Mouse (Mus musculus): ENCODE data around the gene Mpp2. TPM values are rescaled to one million over a fixed set of nuclear protein-coding genes. Genes with fewer than 3 reads are reported as not detected.

The Mpp2 gene
- polyA plus RNA-seq, 1 experiment: 7.5 TPM

DNA sequence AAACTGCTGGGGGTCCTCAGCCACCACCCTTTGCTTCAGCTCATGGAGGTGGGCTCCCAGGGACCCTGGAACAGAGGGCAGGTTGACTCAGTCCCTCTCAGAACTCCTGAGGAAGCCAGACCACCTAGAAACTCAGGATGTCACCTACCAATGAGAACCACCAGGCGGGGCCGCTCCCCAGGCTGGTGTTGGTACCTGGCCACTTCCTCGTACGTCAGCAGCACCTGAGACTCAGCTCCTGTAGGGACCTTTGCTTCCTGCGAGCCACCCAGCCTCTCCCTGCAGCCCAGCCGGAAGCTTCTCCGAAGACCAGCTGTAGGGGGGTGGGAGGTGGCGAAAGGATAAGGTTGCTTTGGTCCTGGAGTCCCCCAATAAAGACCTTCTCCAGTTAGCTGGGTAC lies 79.9 kb downstream of the Mpp2 start:
- Histone ChIP-seq H3K4me1 (ENCODE audit: control insufficient read depth, insufficient read depth, insufficient read length) (no peaks in the 10 kb centered on the region), H3K27ac (ENCODE audit: insufficient read depth, low read length) (no peak overlapping the region), H3K36me3 (ENCODE audit: control insufficient read depth, insufficient read depth, low read length) (no peaks in the 10 kb centered on the region), H3K27me3 (ENCODE audit: control insufficient read depth, insufficient read depth, low read length) (no peaks in the 10 kb centered on the region), H3K4me3 (ENCODE audit: extremely low read depth, insufficient read depth, insufficient read length) (no peak overlapping the region)
- no peak for TF ChIP-seq POLR2A (IDR thresholded peaks at IDR 0.05; ENCODE audit: low read depth, low read length)
- no peak for TF ChIP-seq CTCF (IDR thresholded peaks at IDR 0.05; ENCODE audit: extremely low read depth, insufficient read depth, insufficient read length, insufficient replicate concordance)
- WGBS: 85% methylated on average over 8 of the region's 8 CpGs
- no peak for DNase-seq (ENCODE audit: low read depth in 1 of 2, low spot score in 2 of 2)

Other genes with a start within 250 kb of the Mpp2 start
- 0.22 and 0.40 TPM in 2 replicates for gene Meox1, start 194.1 kb downstream of the Mpp2 start, polyA plus RNA-seq (2012; rRNA removed)
- 0.05 and 0.20 TPM in 2 replicates for gene Sost, start 121.5 kb downstream of the Mpp2 start, polyA plus RNA-seq (2012; rRNA removed)
- not detected in 2 replicates for gene Cfap97d1, start 104.2 kb downstream of the Mpp2 start, polyA plus RNA-seq (2012; rRNA removed)
- gene Dusp3, start 101.5 kb downstream of the Mpp2 start, polyA plus RNA-seq (2012; rRNA removed): 46.5 and 65.0 TPM in 2 replicates
- 2.1 and 2.7 TPM in 2 replicates for gene Mpp3, start 60.1 kb downstream of the Mpp2 start, polyA plus RNA-seq (2012; rRNA removed)
- 12.3 and 12.8 TPM in 2 replicates for gene Cd300lg, start 47.0 kb downstream of the Mpp2 start, polyA plus RNA-seq (2012; rRNA removed)
- 0.29 and 0.50 TPM in 2 replicates for gene Ppy, start 12.8 kb upstream of the Mpp2 start, polyA plus RNA-seq (2012; rRNA removed)
- gene Pyy, start 19.3 kb upstream of the Mpp2 start, polyA plus RNA-seq (2012; rRNA removed): 0.72 TPM in 1 of 2 replicates, not detected in the other
- 0.20 and 0.58 TPM in 2 replicates for gene Nags, start 57.0 kb upstream of the Mpp2 start, polyA plus RNA-seq (2012; rRNA removed)
- 15.2 and 18.5 TPM in 2 replicates for gene Tmem101, start 67.9 kb upstream of the Mpp2 start, polyA plus RNA-seq (2012; rRNA removed)
- gene Lsm12, start 96.8 kb upstream of the Mpp2 start, polyA plus RNA-seq (2012; rRNA removed): 18.0 and 22.7 TPM in 2 replicates
- 63.9 and 72.3 TPM in 2 replicates for gene G6pc3, start 101.1 kb upstream of the Mpp2 start, polyA plus RNA-seq (2012; rRNA removed)
- gene Hdac5, start 141.7 kb upstream of the Mpp2 start, polyA plus RNA-seq (2012; rRNA removed): 71.9 and 97.7 TPM in 2 replicates
- 1.9 and 4.5 TPM in 2 replicates for gene BC030867, start 160.4 kb upstream of the Mpp2 start, polyA plus RNA-seq (2012; rRNA removed)
- gene Asb16, start 180.2 kb upstream of the Mpp2 start, polyA plus RNA-seq (2012; rRNA removed): 0.13 and 0.19 TPM in 2 replicates
- gene Tmub2, start 196.4 kb upstream of the Mpp2 start, polyA plus RNA-seq (2012; rRNA removed): 31.6 and 41.1 TPM in 2 replicates
- gene Atxn7l3, start 208.1 kb upstream of the Mpp2 start, polyA plus RNA-seq (2012; rRNA removed): 39.8 and 45.1 TPM in 2 replicates
- 29.9 and 30.7 TPM in 2 replicates for gene Ubtf, start 231.2 kb upstream of the Mpp2 start, polyA plus RNA-seq (2012; rRNA removed)

Measured in spleen, adult 2 months (tissue).